Mouse (Mus musculus): ENCODE results near the gene Klhl5.
A peak's percentile ranks its signal among the peaks of the same experiment; 100 is the strongest.

Gene Klhl5

GRCm38 (mm10) chr5:65149706-65150105 lies 42.4 kb downstream of the Klhl5 start:
- no peak for DNase-seq (ENCODE audit: low spot score)

GRCm38 (mm10) chr5:65150376-65150955 lies 43.1 kb downstream of the Klhl5 start:
- DNase-seq (ENCODE audit: low spot score): no peak

GRCm38 (mm10) chr5:65151276-65151675 lies 43.9 kb downstream of the Klhl5 start:
- DNase-seq (ENCODE audit: low spot score): no peak

GRCm38 (mm10) chr5:65151767-65152166 lies 44.4 kb downstream of the Klhl5 start:
- DNase-seq (ENCODE audit: low spot score): no peak

- DNase-seq (ENCODE audit: low spot score): no peak
Observed at GRCm38 (mm10) chr5:65154287-65154686, 46.9 kb downstream of the Klhl5 start.

- DNase-seq (ENCODE audit: low spot score): peak; percentile 18
Observed at GRCm38 (mm10) chr5:65156853-65157252, 49.5 kb downstream of the Klhl5 start.

GRCm38 (mm10) chr5:65157412-65158381 lies 50.4 kb downstream of the Klhl5 start:
- no peak for DNase-seq (ENCODE audit: low spot score)

- no peak for DNase-seq (ENCODE audit: low spot score)
Observed at GRCm38 (mm10) chr5:65158696-65159305, 51.5 kb downstream of the Klhl5 start.

GRCm38 (mm10) chr5:65163001-65163400 lies 55.7 kb downstream of the Klhl5 start:
- no peak for DNase-seq (ENCODE audit: low spot score)

GRCm38 (mm10) chr5:65163489-65164092 lies 56.3 kb downstream of the Klhl5 start:
- no peak for DNase-seq (ENCODE audit: low spot score)

GRCm38 (mm10) chr5:65170206-65170605 lies 62.9 kb downstream of the Klhl5 start:
- DNase-seq (ENCODE audit: low spot score): no peak

GRCm38 (mm10) chr5:65175035-65175917 lies 67.9 kb downstream of the Klhl5 start:
- no peak for DNase-seq (ENCODE audit: low spot score)

GRCm38 (mm10) chr5:65175918-65176484 lies 68.7 kb downstream of the Klhl5 start:
- DNase-seq (ENCODE audit: low spot score): no peak

- DNase-seq (ENCODE audit: low spot score): no peak
Observed at GRCm38 (mm10) chr5:65177026-65177514, 69.7 kb downstream of the Klhl5 start.

- DNase-seq (ENCODE audit: low spot score): no peak
Observed at GRCm38 (mm10) chr5:65178477-65178876, 71.1 kb downstream of the Klhl5 start.

GRCm38 (mm10) chr5:65181160-65181793 lies 73.9 kb downstream of the Klhl5 start:
- DNase-seq (ENCODE audit: low spot score): no peak

GRCm38 (mm10) chr5:65181794-65182169 lies 74.4 kb downstream of the Klhl5 start:
- no peak for DNase-seq (ENCODE audit: low spot score)

- DNase-seq (ENCODE audit: low spot score): no peak
Observed at GRCm38 (mm10) chr5:65182268-65182667, 74.9 kb downstream of the Klhl5 start.

- no peak for DNase-seq (ENCODE audit: low spot score)
Observed at GRCm38 (mm10) chr5:65191601-65192000, 84.3 kb downstream of the Klhl5 start.

- DNase-seq (ENCODE audit: low spot score): peak; percentile 30
Observed at GRCm38 (mm10) chr5:65194441-65194840, 87.1 kb downstream of the Klhl5 start.

Measured in adipocyte (in vitro differentiated cells).